Mouse (Mus musculus) heart, postnatal 0 days (tissue): ENCODE results near the gene Tfe3. TPM values are rescaled to one million over a fixed set of nuclear protein-coding genes. Genes with fewer than 3 reads are reported as not detected.
A peak's percentile ranks its signal among the peaks of the same experiment; 100 is the strongest.

Experiments
- ATAC-seq: fragments of 200-750 bp; cut with Nextera tagmentation; 2 replicates; pipeline ENCODE4 v1.8.0; 2017; ENCODE audit warnings: low read depth, moderate number of reproducible peaks, moderate library complexity; ENCODE audit not compliant: insufficient read depth
- DNase-seq: peaks from one replicate; pipeline ENCODE4 v3.0.0-alpha.2; 2016; ENCODE audit warnings: low spot score
- H3K27ac ChIP-seq: fragments of 300-500 bp; sonication (generic); 2 replicates; pipeline ENCODE4 v1.5.1; 2014; ENCODE audit warnings: low read depth, mild to moderate bottlenecking
- H3K27me3 ChIP-seq: fragments of 300-500 bp; sonication (generic); 2 replicates; pipeline ENCODE4 v1.6.1; 2014; ENCODE audit warnings: low read length, mixed read lengths; ENCODE audit not compliant: control insufficient read depth, insufficient read depth
- H3K36me3 ChIP-seq: fragments of 300-500 bp; sonication (generic); replicated peaks from 2 replicates; pipeline ENCODE4 v1.6.1; 2014; ENCODE audit warnings: low read length, mixed read lengths; ENCODE audit not compliant: control insufficient read depth, insufficient read depth
- H3K4me1 ChIP-seq: fragments of 300-500 bp; sonication (generic); 2 replicates; pipeline ENCODE4 v1.6.1; 2014; ENCODE audit warnings: antibody characterized with exemption; ENCODE audit not compliant: control insufficient read depth, insufficient read depth
- H3K4me2 ChIP-seq: fragments of 300-500 bp; sonication (generic); 2 replicates; pipeline ENCODE4 v1.6.1; 2014; ENCODE audit warnings: low read depth, mild to moderate bottlenecking, low read length, moderate library complexity
- H3K4me3 ChIP-seq: fragments of 300-500 bp; sonication (generic); 2 replicates; pipeline ENCODE4 v1.5.1; 2014; ENCODE audit warnings: low read depth, low read length
- H3K9ac ChIP-seq: fragments of 300-500 bp; sonication (generic); replicated peaks from 2 replicates; pipeline ENCODE4 v1.6.1; 2014; ENCODE audit warnings: low read depth, low read length, mixed read lengths
- H3K9me3 ChIP-seq: fragments of 300-500 bp; sonication (generic); replicated peaks from 2 replicates; pipeline ENCODE4 v1.6.1; 2016; ENCODE audit warnings: low read length; ENCODE audit not compliant: control insufficient read depth
- CTCF ChIP-seq: IDR thresholded peaks from 2 replicates; pipeline ENCODE4 v1.5.1; 2016; ENCODE audit warnings: antibody characterized with exemption, control low read depth, low read depth
- EP300 ChIP-seq: IDR thresholded peaks from 2 replicates; pipeline ENCODE4 v1.6.1; 2016; ENCODE audit warnings: antibody characterized with exemption, low read depth
- WGBS: fragments of 180-500 bp; shearing (Covaris S2); extraction: QIAGEN DNeasy Blood & Tissue Kit; methylation state at CpG from one replicate; pipeline ENCODE4 v1.1.7; 2014; 5-methylcytosine and 5-hydroxymethylcytosine counted together
- polyA plus RNA-seq: library from polyadenylated mRNA; unstranded; fragments of >200 nt; fragmentation: Nextera tagmentation; extraction: Ambion mirVana; gene quantifications from 2 replicates; pipeline ENCODE4 v1.2.1, GENCODE M21; 2015
- total RNA-seq: library from RNA; depleted of rRNA; stranded (reverse); fragments of >200 nt; gene quantifications from 2 replicates; pipeline ENCODE4 v1.2.3, GENCODE M21; 2014; ENCODE audit warnings: low replicate concordance

Gene Tfe3
- total and polyA plus RNA-seq, 2 experiments from 2014 or later: 8.4 to 11.5 TPM

GRCm38 (mm10) chrX:7728922-7729265, 33.5 kb upstream of the Tfe3 start:
- H3K9ac ChIP-seq: peak overlapping the region; percentile 20; the same call in 1 of the 2 replicates
- ATAC-seq (no peak), DNase-seq (no peak)
- no peaks in the 10 kb centered on the region for H3K9me3 ChIP-seq
- no peaks in the 10 kb centered on the region for H3K4me1 ChIP-seq
- H3K4me2 ChIP-seq: peak overlapping the region; percentile 61
- H3K27ac ChIP-seq: no peak overlapping the region
- no peak for TF ChIP-seq CTCF
- TF ChIP-seq EP300: no peak
- H3K4me3 ChIP-seq: peak overlapping the region; percentile 49
- H3K36me3 ChIP-seq: peaks cover 23% of the 10 kb centered on the region
- no peaks in the 10 kb centered on the region for H3K27me3 ChIP-seq
- WGBS: 33% methylated on average over 4 of the region's 4 CpGs

GRCm38 (mm10) chrX:7733571-7734156, 28.7 kb upstream of the Tfe3 start:
- Histone ChIP-seq H3K9ac (no peak overlapping the region), H3K9me3 (no peaks in the 10 kb centered on the region), H3K36me3 (no peaks in the 10 kb centered on the region), H3K4me1 (no peaks in the 10 kb centered on the region), H3K4me3 (no peak overlapping the region), H3K27me3 (no peaks in the 10 kb centered on the region), H3K4me2 (no peak overlapping the region), H3K27ac (no peak overlapping the region)
- WGBS: 37% methylated on average over 22 of the region's 26 CpGs
- no peak for TF ChIP-seq EP300
- TF ChIP-seq CTCF: peak; percentile 46
- ATAC-seq (peak; percentile 56), DNase-seq (no peak)

DNA sequence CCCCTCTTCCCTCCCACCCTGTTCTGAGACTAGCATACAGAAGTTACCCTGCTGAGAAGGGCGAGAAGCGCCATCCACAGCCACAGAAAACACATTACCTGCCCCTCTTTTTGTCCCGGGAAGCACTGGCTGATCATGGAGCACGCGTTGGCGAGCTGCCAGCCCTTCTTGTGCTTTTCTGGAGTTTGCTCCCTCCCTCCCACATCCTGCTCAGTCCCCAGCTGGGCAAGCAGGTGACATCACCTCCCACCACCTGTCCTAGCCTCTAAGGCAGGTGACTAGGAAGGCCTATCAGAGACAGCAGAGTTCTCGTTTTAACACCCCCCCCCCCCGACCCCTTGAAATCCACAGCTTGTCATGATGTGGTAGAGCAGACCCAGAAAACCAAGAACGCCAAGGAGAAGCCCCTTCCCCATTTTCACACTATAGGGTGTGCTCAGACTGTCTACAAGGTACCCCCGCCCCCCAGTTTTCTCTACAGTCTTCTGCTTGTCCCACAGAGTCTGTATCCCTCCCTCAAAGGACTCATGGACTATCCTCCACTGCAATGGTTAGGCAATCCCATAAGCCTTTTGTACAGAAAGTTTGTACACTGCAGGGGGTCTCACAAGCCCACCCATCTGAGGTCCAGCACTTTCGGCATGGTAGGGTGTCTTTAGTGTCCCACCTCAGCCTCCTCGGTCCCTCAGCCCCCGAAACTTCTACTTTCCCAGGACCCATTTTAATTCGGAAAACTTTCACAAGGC, 22.9 kb upstream of the Tfe3 start:
- Histone ChIP-seq H3K27ac (no peak overlapping the region), H3K36me3 (no peaks in the 10 kb centered on the region), H3K4me3 (no peak overlapping the region), H3K9me3 (no peaks in the 10 kb centered on the region), H3K9ac (no peak overlapping the region), H3K27me3 (no peaks in the 10 kb centered on the region), H3K4me1 (no peaks in the 10 kb centered on the region), H3K4me2 (no peak overlapping the region)
- DNase-seq (no peak), ATAC-seq (no peak)
- WGBS: 64% methylated on average over 14 of the region's 14 CpGs
- TF ChIP-seq CTCF: no peak
- TF ChIP-seq EP300: no peak

DNA sequence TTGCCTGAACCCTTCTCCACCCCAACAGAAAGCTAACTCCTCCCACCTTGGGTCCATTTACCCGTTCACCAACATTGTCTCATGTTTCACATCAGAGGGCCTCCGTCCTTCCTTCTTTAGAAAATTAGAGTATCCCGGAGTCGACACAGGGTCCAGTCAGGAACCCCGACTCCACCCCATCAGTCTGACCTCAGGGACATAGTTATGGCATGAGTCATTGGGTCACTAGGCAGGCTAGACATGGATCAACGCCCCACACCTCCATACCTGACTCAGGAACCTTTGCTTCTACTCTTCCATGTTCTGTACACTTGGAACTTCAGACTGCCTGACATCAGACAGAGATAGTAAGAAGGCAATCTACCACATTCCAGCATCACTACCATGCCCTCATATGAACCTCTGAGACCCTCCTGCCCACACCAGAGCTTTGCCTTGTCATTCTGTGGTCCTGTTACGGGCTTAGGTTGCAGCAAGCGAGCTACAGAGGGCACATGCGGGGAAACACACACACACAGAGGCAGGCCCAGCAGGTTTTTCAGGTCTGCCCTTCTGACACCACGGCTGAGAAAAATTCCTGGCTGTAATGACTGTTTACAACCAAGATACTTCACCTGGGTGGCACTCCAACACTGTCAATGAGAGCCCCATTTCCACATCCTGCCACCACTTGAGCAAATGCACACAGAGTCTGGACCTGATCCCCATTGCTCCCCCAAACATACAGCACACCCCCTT, 22.1 kb upstream of the Tfe3 start:
- H3K27me3 ChIP-seq: no peaks in the 10 kb centered on the region
- H3K4me3 ChIP-seq: no peak overlapping the region
- DNase-seq (no peak), ATAC-seq (no peak)
- H3K4me1 ChIP-seq: no peaks in the 10 kb centered on the region
- no peaks in the 10 kb centered on the region for H3K36me3 ChIP-seq
- no peak overlapping the region for H3K9ac ChIP-seq
- no peak for TF ChIP-seq EP300
- no peak for TF ChIP-seq CTCF
- no peaks in the 10 kb centered on the region for H3K9me3 ChIP-seq
- no peak overlapping the region for H3K4me2 ChIP-seq
- H3K27ac ChIP-seq: no peak overlapping the region
- WGBS: 54% methylated on average over 10 of the region's 10 CpGs

DNA sequence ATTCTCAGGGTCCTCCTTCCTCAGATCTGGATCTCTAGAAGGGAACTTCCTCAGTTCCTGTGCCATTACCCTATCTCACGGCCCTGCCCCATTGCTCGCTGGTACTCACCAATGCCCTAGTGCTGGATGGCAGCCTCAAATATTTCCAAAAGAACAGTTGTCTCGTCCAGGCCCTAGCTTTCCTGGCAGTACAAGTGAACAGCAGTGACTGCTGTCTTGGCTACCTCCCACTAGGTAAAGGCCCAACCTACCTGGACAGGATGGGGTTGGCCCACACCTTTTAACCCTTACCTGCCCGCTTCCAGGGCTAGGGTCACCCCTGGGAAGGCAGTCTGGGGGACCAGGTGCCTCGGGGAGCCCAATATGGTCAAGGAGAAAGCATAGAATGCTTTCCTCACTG, 21.3 kb upstream of the Tfe3 start:
- Histone ChIP-seq H3K9ac (no peak overlapping the region), H3K9me3 (no peaks in the 10 kb centered on the region), H3K36me3 (no peaks in the 10 kb centered on the region), H3K4me1 (no peaks in the 10 kb centered on the region), H3K27ac (no peak overlapping the region), H3K4me3 (no peak overlapping the region), H3K4me2 (no peak overlapping the region), H3K27me3 (no peaks in the 10 kb centered on the region)
- DNase-seq (no peak), ATAC-seq (no peak)
- TF ChIP-seq EP300 (no peak), CTCF (no peak)
- 56% methylated on average over 5 of the region's 5 CpGs for WGBS
